Mouse (Mus musculus) midbrain, embryonic 16.5 days (tissue): ENCODE data around the gene Cd79b. TPM values are rescaled to one million over a fixed set of nuclear protein-coding genes. Genes with fewer than 3 reads are reported as not detected.

Source experiments
- ATAC-seq: fragments of 200-750 bp; cut with Nextera tagmentation; 2 replicates; pipeline ENCODE4 v1.8.0; 2017; ENCODE audit warnings: moderate TSS enrichment
- H3K27ac ChIP-seq: fragments of 300-500 bp; sonication (generic); 2 replicates; pipeline ENCODE4 v1.5.1; 2014; ENCODE audit warnings: mild to moderate bottlenecking, low read length, mixed read lengths
- H3K27me3 ChIP-seq: fragments of 300-500 bp; sonication (generic); 2 replicates; pipeline ENCODE4 v1.6.1; 2014; ENCODE audit warnings: low read depth, low read length, mixed read lengths; ENCODE audit not compliant: control insufficient read depth, insufficient read depth
- H3K36me3 ChIP-seq: fragments of 300-500 bp; sonication (generic); 2 replicates; pipeline ENCODE4 v1.6.1; 2014; ENCODE audit warnings: mild to moderate bottlenecking, low read length, moderate library complexity, mixed read lengths; ENCODE audit not compliant: control insufficient read depth, insufficient read depth
- H3K4me1 ChIP-seq: fragments of 300-500 bp; sonication (generic); 2 replicates; pipeline ENCODE4 v1.6.1; 2014; ENCODE audit warnings: mild to moderate bottlenecking, low read length, mixed read lengths; ENCODE audit not compliant: control insufficient read depth, insufficient read depth
- H3K4me2 ChIP-seq: fragments of 300-500 bp; sonication (generic); 2 replicates; pipeline ENCODE4 v1.6.1; 2014; ENCODE audit warnings: mild to moderate bottlenecking, low read length, mixed read lengths
- H3K4me3 ChIP-seq: fragments of 300-500 bp; sonication (generic); 2 replicates; pipeline ENCODE4 v1.5.1; 2014; ENCODE audit warnings: low read depth, mild to moderate bottlenecking, low read length, moderate library complexity, mixed read lengths
- H3K9ac ChIP-seq: fragments of 300-500 bp; sonication (generic); 2 replicates; pipeline ENCODE4 v1.6.1; 2014; ENCODE audit warnings: low read depth, low read length, mixed read lengths
- H3K9me3 ChIP-seq: fragments of 300-500 bp; sonication (generic); replicated peaks from 2 replicates; pipeline ENCODE4 v1.6.1; 2014; ENCODE audit warnings: mild to moderate bottlenecking, low read length, mixed read lengths; ENCODE audit not compliant: control insufficient read depth, poor library complexity, severe bottlenecking
- WGBS: fragments of 180-500 bp; shearing (Covaris S2); extraction: QIAGEN DNeasy Blood & Tissue Kit; methylation state at CpG from one replicate; pipeline ENCODE4 v1.1.7; 2014; 5-methylcytosine and 5-hydroxymethylcytosine counted together
- polyA plus RNA-seq: library from polyadenylated mRNA; unstranded; fragments of >200 nt; fragmentation: Nextera tagmentation; extraction: Ambion mirVana; gene quantifications from 2 replicates; pipeline ENCODE4 v1.2.1, GENCODE M21; 2015

Gene Cd79b
- polyA plus RNA-seq, 1 experiment from 2014 or later, result 0.92 TPM

GRCm38 (mm10) chr11:106308162-106308561 is 6.4 kb downstream of the Cd79b start:
- no peak overlapping the region for H3K27ac ChIP-seq
- H3K9ac ChIP-seq, result no peak overlapping the region
- no peaks in the 10 kb centered on the region for H3K9me3 ChIP-seq
- H3K27me3 ChIP-seq, result no peaks in the 10 kb centered on the region
- no peaks in the 10 kb centered on the region for H3K4me1 ChIP-seq
- 86% methylated on average over 11 of the region's 11 CpGs for WGBS
- ATAC-seq, result no peak
- H3K4me2 ChIP-seq, result no peak overlapping the region
- no peaks in the 10 kb centered on the region for H3K36me3 ChIP-seq
- no peak overlapping the region for H3K4me3 ChIP-seq

GRCm38 (mm10) chr11:106307432-106307831 is 7.1 kb downstream of the Cd79b start:
- Histone ChIP-seq H3K9ac (no peak overlapping the region), H3K4me2 (no peak overlapping the region), H3K9me3 (no peaks in the 10 kb centered on the region), H3K4me1 (no peaks in the 10 kb centered on the region), H3K4me3 (no peak overlapping the region), H3K27ac (no peak overlapping the region), H3K36me3 (no peaks in the 10 kb centered on the region), H3K27me3 (no peaks in the 10 kb centered on the region)
- WGBS, result 90% methylated on average over 5 of the region's 5 CpGs
- ATAC-seq, result no peak

- Histone ChIP-seq H3K4me3 (no peak overlapping the region), H3K9me3 (no peaks in the 10 kb centered on the region), H3K27me3 (no peaks in the 10 kb centered on the region), H3K36me3 (no peaks in the 10 kb centered on the region), H3K4me2 (no peak overlapping the region), H3K9ac (no peak overlapping the region), H3K4me1 (no peaks in the 10 kb centered on the region), H3K27ac (no peak overlapping the region)
- 85% methylated on average over 9 of the region's 9 CpGs for WGBS
- ATAC-seq, result no peak
Measured at GRCm38 (mm10) chr11:106306758-106307157, 7.8 kb downstream of the Cd79b start.

- Histone ChIP-seq H3K9me3 (no peaks in the 10 kb centered on the region), H3K4me1 (no peaks in the 10 kb centered on the region), H3K9ac (no peak overlapping the region), H3K36me3 (no peaks in the 10 kb centered on the region), H3K27me3 (no peaks in the 10 kb centered on the region), H3K27ac (no peak overlapping the region), H3K4me3 (no peak overlapping the region), H3K4me2 (no peak overlapping the region)
- 79% methylated on average over 3 of the region's 3 CpGs for WGBS
- no peak for ATAC-seq
Measured at GRCm38 (mm10) chr11:106306065-106306385, 8.5 kb downstream of the Cd79b start.

- Histone ChIP-seq H3K4me2 (no peak overlapping the region), H3K4me1 (no peaks in the 10 kb centered on the region), H3K9ac (no peak overlapping the region), H3K27ac (no peak overlapping the region), H3K27me3 (no peaks in the 10 kb centered on the region), H3K4me3 (no peak overlapping the region), H3K36me3 (no peaks in the 10 kb centered on the region), H3K9me3 (no peaks in the 10 kb centered on the region)
- ATAC-seq, result no peak
- WGBS, result 85% methylated on average over 10 of the region's 10 CpGs
Measured at GRCm38 (mm10) chr11:106305348-106306064, 9.1 kb downstream of the Cd79b start.

GRCm38 (mm10) chr11:106302634-106303033 is 11.9 kb downstream of the Cd79b start:
- no peak overlapping the region for H3K4me3 ChIP-seq
- no peak for ATAC-seq
- H3K9ac ChIP-seq, result no peak overlapping the region
- no peaks in the 10 kb centered on the region for H3K27me3 ChIP-seq
- WGBS, result 18% methylated on average over 2 of the region's 2 CpGs
- H3K27ac ChIP-seq, result no peak overlapping the region
- no peaks in the 10 kb centered on the region for H3K4me1 ChIP-seq
- no peak overlapping the region for H3K4me2 ChIP-seq
- H3K9me3 ChIP-seq, result no peaks in the 10 kb centered on the region
- no peaks in the 10 kb centered on the region for H3K36me3 ChIP-seq

- Histone ChIP-seq H3K27me3 (no peaks in the 10 kb centered on the region), H3K36me3 (no peaks in the 10 kb centered on the region), H3K9ac (no peak within 1 kb of the TSS), H3K27ac (no peak within 1 kb of the TSS), H3K4me1 (no peaks in the 10 kb centered on the region), H3K9me3 (no peaks in the 10 kb centered on the region), H3K4me3 (no peak within 1 kb of the TSS), H3K4me2 (no peak within 1 kb of the TSS)
- no peak for ATAC-seq
- WGBS, result 86% methylated on average over 9 of the region's 9 CpGs
Measured at GRCm38 (mm10) chr11:106301765-106302164, 12.8 kb downstream of the Cd79b start, which contains the start of gene Gh. Gh (minus strand) TSS chr11:106301865.

- H3K4me3 ChIP-seq, result no peak overlapping the region
- no peaks in the 10 kb centered on the region for H3K9me3 ChIP-seq
- no peak overlapping the region for H3K4me2 ChIP-seq
- 94% methylated on average over 2 of the region's 2 CpGs for WGBS
- no peak overlapping the region for H3K9ac ChIP-seq
- H3K27ac ChIP-seq, result no peak overlapping the region
- H3K27me3 ChIP-seq, result no peaks in the 10 kb centered on the region
- H3K36me3 ChIP-seq, result no peaks in the 10 kb centered on the region
- H3K4me1 ChIP-seq, result no peaks in the 10 kb centered on the region
- no peak for ATAC-seq
Measured at GRCm38 (mm10) chr11:106291861-106292260, 22.7 kb downstream of the Cd79b start.

GRCm38 (mm10) chr11:106290376-106290775 is 24.2 kb downstream of the Cd79b start:
- H3K36me3 ChIP-seq, result no peaks in the 10 kb centered on the region
- no peaks in the 10 kb centered on the region for H3K4me1 ChIP-seq
- no peak overlapping the region for H3K27ac ChIP-seq
- no peak overlapping the region for H3K4me2 ChIP-seq
- no peak for ATAC-seq
- H3K9me3 ChIP-seq, result no peaks in the 10 kb centered on the region
- no peak overlapping the region for H3K4me3 ChIP-seq
- no peak overlapping the region for H3K9ac ChIP-seq
- no peaks in the 10 kb centered on the region for H3K27me3 ChIP-seq
- WGBS, result 93% methylated on average over 5 of the region's 5 CpGs
